Mouse (Mus musculus) stomach, embryonic 16.5 days (tissue): ENCODE results near the gene Bbs9. TPM values are rescaled to one million over a fixed set of nuclear protein-coding genes. Genes with fewer than 3 reads are reported as not detected.

ENCODE experiments used
- ATAC-seq: fragments of 200-750 bp; cut with Nextera tagmentation; 2 replicates; pipeline ENCODE4 v1.8.0; 2017; ENCODE audit warnings: moderate number of reproducible peaks, moderate TSS enrichment; ENCODE audit not compliant: insufficient read depth, low FRiP score
- H3K27ac ChIP-seq: fragments of 300-500 bp; sonication (generic); 2 replicates; pipeline ENCODE4 v1.5.1; 2014; ENCODE audit warnings: low read length
- H3K27me3 ChIP-seq: fragments of 300-500 bp; sonication (generic); 2 replicates; pipeline ENCODE4 v1.6.1; 2014; ENCODE audit warnings: low read length, control low read depth, mixed read lengths; ENCODE audit not compliant: control insufficient read depth, insufficient read depth
- H3K36me3 ChIP-seq: fragments of 300-500 bp; sonication (generic); 2 replicates; pipeline ENCODE4 v1.6.1; 2014; ENCODE audit warnings: low read length; ENCODE audit not compliant: control insufficient read depth, insufficient read depth
- H3K4me1 ChIP-seq: fragments of 300-500 bp; sonication (generic); 2 replicates; pipeline ENCODE4 v1.6.1; 2014; ENCODE audit warnings: low read length, control low read depth, mixed read lengths; ENCODE audit not compliant: control insufficient read depth, insufficient read depth
- H3K4me2 ChIP-seq: fragments of 300-500 bp; sonication (generic); 2 replicates; pipeline ENCODE4 v1.6.1; 2014; ENCODE audit warnings: low read depth, low read length, mixed read lengths
- H3K4me3 ChIP-seq: fragments of 300-500 bp; sonication (generic); replicated peaks from 2 replicates; pipeline ENCODE4 v1.5.1; 2014; ENCODE audit warnings: mild to moderate bottlenecking, low read length
- H3K9ac ChIP-seq: fragments of 300-500 bp; sonication (generic); 2 replicates; pipeline ENCODE4 v1.6.1; 2014; ENCODE audit warnings: low read length
- H3K9me3 ChIP-seq: fragments of 300-500 bp; sonication (generic); replicated peaks from 2 replicates; pipeline ENCODE4 v1.6.1; 2016; ENCODE audit warnings: low read length, control low read depth; ENCODE audit not compliant: control insufficient read depth
- WGBS: fragments of 180-500 bp; shearing (Covaris S2); extraction: QIAGEN DNeasy Blood & Tissue Kit; methylation state at CpG from one replicate; pipeline ENCODE4 v1.1.7; 2014; 5-methylcytosine and 5-hydroxymethylcytosine counted together
- polyA plus RNA-seq: library from polyadenylated mRNA; unstranded; fragments of >200 nt; fragmentation: Nextera tagmentation; extraction: Ambion mirVana; gene quantifications from 2 replicates; pipeline ENCODE4 v1.2.1, GENCODE M21; 2015

The Bbs9 gene
- polyA plus RNA-seq, 1 experiment from 2014 or later: 12.2 TPM

- Histone ChIP-seq H3K4me1 (no peaks in the 10 kb centered on the region), H3K9me3 (no peaks in the 10 kb centered on the region), H3K27ac (no peak overlapping the region), H3K27me3 (no peaks in the 10 kb centered on the region), H3K9ac (no peak overlapping the region), H3K4me2 (no peak overlapping the region), H3K36me3 (no peaks in the 10 kb centered on the region), H3K4me3 (no peak overlapping the region)
- WGBS: 80% methylated on average over 3 of the region's 3 CpGs
- ATAC-seq: no peak
Measured at GRCm38 (mm10) chr9:22626014-22626413, 150.5 kb downstream of the Bbs9 start.

- no peak for ATAC-seq
- WGBS: 46% methylated on average over 3 of the region's 3 CpGs
- no peaks in the 10 kb centered on the region for H3K36me3 ChIP-seq
- no peak overlapping the region for H3K4me2 ChIP-seq
- H3K27me3 ChIP-seq: no peaks in the 10 kb centered on the region
- no peak overlapping the region for H3K4me3 ChIP-seq
- no peak overlapping the region for H3K9ac ChIP-seq
- H3K9me3 ChIP-seq: no peaks in the 10 kb centered on the region
- no peak overlapping the region for H3K27ac ChIP-seq
- no peaks in the 10 kb centered on the region for H3K4me1 ChIP-seq
Measured at GRCm38 (mm10) chr9:22627912-22628311, 152.4 kb downstream of the Bbs9 start.

- WGBS: 79% methylated on average over 9 of the region's 9 CpGs
- H3K27ac ChIP-seq: no peak overlapping the region
- H3K4me3 ChIP-seq: no peak overlapping the region
- H3K4me2 ChIP-seq: no peak overlapping the region
- no peak for ATAC-seq
- H3K4me1 ChIP-seq: no peaks in the 10 kb centered on the region
- no peaks in the 10 kb centered on the region for H3K27me3 ChIP-seq
- H3K9me3 ChIP-seq: no peaks in the 10 kb centered on the region
- no peaks in the 10 kb centered on the region for H3K36me3 ChIP-seq
- no peak overlapping the region for H3K9ac ChIP-seq
Measured at GRCm38 (mm10) chr9:22632800-22633485, 157.4 kb downstream of the Bbs9 start.

- Histone ChIP-seq H3K36me3 (no peaks in the 10 kb centered on the region), H3K9me3 (no peaks in the 10 kb centered on the region), H3K27me3 (no peaks in the 10 kb centered on the region), H3K9ac (no peak overlapping the region), H3K4me2 (no peak overlapping the region), H3K4me3 (no peak overlapping the region), H3K4me1 (no peaks in the 10 kb centered on the region; the same call in none of the 2 replicates), H3K27ac (no peak overlapping the region)
- WGBS: 89% methylated on average over 5 of the region's 5 CpGs
- ATAC-seq: no peak
Measured at GRCm38 (mm10) chr9:22638502-22638901, 163.0 kb downstream of the Bbs9 start.

- no peak for ATAC-seq
- no peak overlapping the region for H3K4me3 ChIP-seq
- no peak overlapping the region for H3K9ac ChIP-seq
- H3K36me3 ChIP-seq: no peaks in the 10 kb centered on the region
- H3K4me1 ChIP-seq: no peaks in the 10 kb centered on the region; the same call in none of the 2 replicates
- H3K4me2 ChIP-seq: no peak overlapping the region
- no peaks in the 10 kb centered on the region for H3K27me3 ChIP-seq
- 0 out of 2 replicates have a peak overlapping the region, but pooled peaks have one; percentile 15 for H3K27ac ChIP-seq
- no peaks in the 10 kb centered on the region for H3K9me3 ChIP-seq
- 54% methylated on average over 13 of the region's 13 CpGs for WGBS
Measured at GRCm38 (mm10) chr9:22640683-22641431, 165.3 kb downstream of the Bbs9 start.

- Histone ChIP-seq H3K4me3 (no peak overlapping the region), H3K36me3 (no peaks in the 10 kb centered on the region), H3K27me3 (no peaks in the 10 kb centered on the region), H3K9me3 (no peaks in the 10 kb centered on the region), H3K4me1 (no peaks in the 10 kb centered on the region; the same call in 1 of the 2 replicates), H3K27ac (no peak overlapping the region), H3K9ac (no peak overlapping the region), H3K4me2 (no peak overlapping the region)
- WGBS: 82% methylated on average over 6 of the region's 6 CpGs
- ATAC-seq: no peak
Measured at GRCm38 (mm10) chr9:22645844-22646390, 170.4 kb downstream of the Bbs9 start.

- no peak for ATAC-seq
- Histone ChIP-seq H3K4me3 (no peak overlapping the region), H3K4me1 (no peaks in the 10 kb centered on the region), H3K27ac (no peak overlapping the region), H3K27me3 (no peaks in the 10 kb centered on the region), H3K9me3 (no peaks in the 10 kb centered on the region), H3K4me2 (no peak overlapping the region), H3K36me3 (no peaks in the 10 kb centered on the region), H3K9ac (no peak overlapping the region)
- WGBS: 79% methylated on average over 3 of the region's 3 CpGs
Measured at GRCm38 (mm10) chr9:22646461-22646860, 170.9 kb downstream of the Bbs9 start.

- WGBS: 97% methylated on average over 3 of the region's 3 CpGs
- no peaks in the 10 kb centered on the region for H3K4me1 ChIP-seq
- no peaks in the 10 kb centered on the region for H3K9me3 ChIP-seq
- H3K27ac ChIP-seq: no peak overlapping the region
- no peak overlapping the region for H3K4me2 ChIP-seq
- H3K4me3 ChIP-seq: no peak overlapping the region
- H3K36me3 ChIP-seq: no peaks in the 10 kb centered on the region
- ATAC-seq: no peak
- no peak overlapping the region for H3K9ac ChIP-seq
- H3K27me3 ChIP-seq: no peaks in the 10 kb centered on the region
Measured at GRCm38 (mm10) chr9:22648163-22648562, 172.6 kb downstream of the Bbs9 start.

- Histone ChIP-seq H3K36me3 (no peaks in the 10 kb centered on the region), H3K9ac (no peak overlapping the region), H3K4me1 (0 out of 2 replicates have a peak, but pooled peaks cover 2% of the 10 kb centered on the region), H3K27me3 (no peaks in the 10 kb centered on the region), H3K4me2 (no peak overlapping the region), H3K27ac (no peak overlapping the region), H3K9me3 (no peaks in the 10 kb centered on the region), H3K4me3 (no peak overlapping the region)
- ATAC-seq: no peak
- 74% methylated on average over 10 of the region's 10 CpGs for WGBS
Measured at GRCm38 (mm10) chr9:22649606-22650005, 174.1 kb downstream of the Bbs9 start.
